Mouse (Mus musculus) erythroblast, embryonic 14.5 days (primary cell): ENCODE results near the gene Izumo2.

Experiments
- GATA1 ChIP-seq: IDR thresholded peaks from 2 replicates; pipeline ENCODE4 v1.6.1; 2012; ENCODE audit warnings: low read length, inconsistent platforms, mixed read lengths
- TAL1 ChIP-seq: IDR thresholded peaks from 3 replicates; pipeline ENCODE4 v1.6.1; 2012; ENCODE audit warnings: low read length, inconsistent platforms, mixed read lengths

- TF ChIP-seq TAL1 (no peak), GATA1 (no peak)
Measured at GRCm38 (mm10) chr7:44745076-44745475, 36.5 kb downstream of the Izumo2 start.
